Mouse (Mus musculus) megakaryocyte, embryonic 14.5 days (primary cell): ENCODE data around the gene Nox3.

ENCODE experiments used
- FLI1 ChIP-seq: IDR thresholded peaks from 2 replicates; pipeline ENCODE4 v1.6.1; 2012; ENCODE audit warnings: low read length, inconsistent platforms, mixed read lengths
- GATA1 ChIP-seq: IDR thresholded peaks from 3 replicates; pipeline ENCODE4 v1.6.1; 2012; ENCODE audit warnings: mixed read lengths, low read length, inconsistent platforms, borderline replicate concordance

DNA sequence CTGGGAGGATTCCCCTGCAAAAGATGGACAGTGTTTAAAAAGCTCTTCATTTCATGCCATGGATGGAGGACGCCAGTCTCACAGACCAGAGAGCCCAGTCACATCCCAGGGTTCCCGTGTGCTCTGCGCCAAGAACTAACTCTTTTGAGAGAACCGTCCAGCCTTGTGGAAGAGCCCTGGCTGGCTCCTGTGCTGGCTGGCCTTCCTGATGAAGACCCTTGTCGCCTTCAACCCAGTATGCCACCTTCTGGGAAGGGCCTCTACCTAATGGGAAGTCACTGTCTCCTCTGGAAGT is 84.3 kb downstream of the Nox3 start:
- TF ChIP-seq GATA1 (no peak), FLI1 (no peak)
